Mouse (Mus musculus) embryonic fibroblast, embryonic 13.5 days (primary cell): ENCODE measurements around the gene Npc2.
A peak's percentile ranks its signal among the peaks of the same experiment; 100 is the strongest.

Experiments used
- CTCF ChIP-seq: IDR thresholded peaks from 2 replicates; pipeline ENCODE4 v1.5.1; 2011; ENCODE audit warnings: mild to moderate bottlenecking, control low read depth, low read length, moderate library complexity, borderline replicate concordance; ENCODE audit not compliant: insufficient read depth
- POLR2A ChIP-seq: IDR thresholded peaks from 2 replicates; pipeline ENCODE4 v1.6.1; 2011; ENCODE audit warnings: low read depth, mild to moderate bottlenecking, control low read depth, low read length, moderate library complexity

DNA sequence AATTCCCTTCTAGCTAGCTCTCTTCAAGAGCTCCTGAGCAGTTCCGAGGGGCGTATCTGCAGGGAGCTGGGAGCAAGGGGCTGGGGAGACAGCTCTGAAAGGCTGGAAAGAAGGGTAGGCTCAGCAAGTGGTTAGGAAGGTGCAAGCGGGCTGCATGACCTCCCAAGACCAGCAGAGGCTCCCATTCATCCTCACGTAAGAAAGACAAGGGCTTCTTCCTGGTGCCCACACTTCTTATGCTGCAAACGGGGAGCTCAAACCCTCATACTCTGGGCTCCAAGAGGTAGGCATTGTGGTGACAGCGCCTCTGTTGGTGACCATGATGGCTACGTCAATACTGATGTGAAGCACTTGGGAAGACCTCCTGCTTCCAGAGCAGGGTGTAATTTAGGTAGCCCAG lies 40.8 kb upstream of the Npc2 start:
- no peak for TF ChIP-seq POLR2A
- peak; percentile 47; the same call in 1 of the 2 replicates for TF ChIP-seq CTCF
